Mouse (Mus musculus) MEL (cell line): Measurements from ENCODE around the gene Syn2. TPM values are rescaled to one million over a fixed set of nuclear protein-coding genes. Genes with fewer than 3 reads are reported as not detected.

ENCODE experiments used
- DNase-seq: peaks from one replicate; pipeline ENCODE4 v3.0.0; 2011; ENCODE audit warnings: low read depth, low spot score
- H3K27ac ChIP-seq: 2 replicates; pipeline ENCODE4 v1.5.1; 2012; ENCODE audit warnings: low read depth, mild to moderate bottlenecking, control low read depth, low read length, moderate library complexity; ENCODE audit not compliant: control insufficient read depth
- H3K27me3 ChIP-seq, 2 experiments: fragments of 150-350 bp in 1 of 2; sonication (generic) in 1 of 2; 2 replicates each; pipeline ENCODE4 v1.6.1; 2012; ENCODE audit warnings: low read length in 2 of 2, mild to moderate bottlenecking in 2 of 2, improper control_type of control experiment in 1 of 2, moderate library complexity in 1 of 2; ENCODE audit not compliant: insufficient read depth in 2 of 2, control insufficient read depth in 1 of 2
- H3K36me3 ChIP-seq, 2 experiments: 2 replicates each; pipeline ENCODE4 v1.6.1; 2012 to 2014; ENCODE audit warnings: low read length in 2 of 2, improper control_type of control experiment in 1 of 2, inconsistent platforms in 1 of 2, mild to moderate bottlenecking in 1 of 2; ENCODE audit not compliant: insufficient read depth in 2 of 2, control insufficient read depth in 1 of 2
- H3K4me1 ChIP-seq, 2 experiments: fragments of 150-350 bp in 1 of 2; sonication (generic) in 1 of 2; 2 replicates each; pipeline ENCODE4 v1.6.1; 2012; ENCODE audit warnings: low read length in 2 of 2, improper control_type of control experiment in 1 of 2, mild to moderate bottlenecking in 1 of 2; ENCODE audit not compliant: insufficient read depth in 2 of 2, control insufficient read depth in 1 of 2
- H3K4me3 ChIP-seq, 2 experiments: fragments of 150-350 bp in 1 of 2; sonication (generic) in 1 of 2; 2 replicates each; pipeline ENCODE4 v1.5.1; 2012; ENCODE audit warnings: low read depth in 2 of 2, low read length in 2 of 2, mild to moderate bottlenecking in 2 of 2, moderate library complexity in 2 of 2, control low read depth in 1 of 2, improper control_type of control experiment in 1 of 2; ENCODE audit not compliant: control insufficient read depth in 1 of 2, insufficient read depth in 1 of 2
- H3K79me2 ChIP-seq: 2 replicates; pipeline ENCODE4 v1.6.1; 2012; ENCODE audit warnings: mild to moderate bottlenecking, low read length, moderate library complexity; ENCODE audit not compliant: control insufficient read depth, poor library complexity, insufficient read depth
- H3K9ac ChIP-seq: 2 replicates; pipeline ENCODE4 v1.6.1; 2012; ENCODE audit warnings: low read depth, mild to moderate bottlenecking, control low read depth, low read length, moderate library complexity; ENCODE audit not compliant: control insufficient read depth, poor library complexity, severe bottlenecking
- H3K9me3 ChIP-seq: fragments of 150-350 bp; sonication (generic); replicated peaks from 2 replicates; pipeline ENCODE4 v1.6.1; 2012; ENCODE audit warnings: mild to moderate bottlenecking, low read length, improper control_type of control experiment, moderate library complexity; ENCODE audit not compliant: insufficient read depth
- BHLHE40 ChIP-seq: IDR thresholded peaks from 2 replicates; pipeline ENCODE4 v1.6.1; 2012; ENCODE audit warnings: low read depth, mild to moderate bottlenecking, inconsistent platforms, low read length, improper control_type of control experiment, borderline replicate concordance
- CTCF ChIP-seq, 3 experiments: IDR thresholded peaks in 2 of 3; conservative IDR thresholded peaks in 1 of 3; 2 replicates each; pipeline ENCODE4 v1.5.1; 2011 to 2012; ENCODE audit warnings: low read length in 3 of 3, low read depth in 2 of 3, mild to moderate bottlenecking in 2 of 3, improper control_type of control experiment in 1 of 3, inconsistent platforms in 1 of 3, mixed read lengths in 1 of 3, moderate library complexity in 1 of 3; ENCODE audit not compliant: control insufficient read depth in 1 of 3, insufficient read depth in 1 of 3, poor library complexity in 1 of 3, severe bottlenecking in 1 of 3
- E2F4 ChIP-seq: IDR thresholded peaks from 2 replicates; pipeline ENCODE4 v1.6.1; 2011; ENCODE audit warnings: low read depth, low read length, improper control_type of control experiment, borderline replicate concordance
- ELF1 ChIP-seq: IDR thresholded peaks from 2 replicates; pipeline ENCODE4 v1.6.1; 2014; ENCODE audit warnings: low read depth, mild to moderate bottlenecking, inconsistent platforms, low read length, improper control_type of control experiment, moderate library complexity
- EP300 ChIP-seq, 2 experiments: IDR thresholded peaks; 2 replicates each; pipeline ENCODE4 v1.6.1; 2011; ENCODE audit warnings: improper control_type of control experiment in 2 of 2, low read length in 2 of 2, low read depth in 1 of 2, mild to moderate bottlenecking in 1 of 2
- GABPA ChIP-seq: IDR thresholded peaks from 2 replicates; pipeline ENCODE4 v1.6.1; 2012; ENCODE audit warnings: low read depth, mild to moderate bottlenecking, inconsistent platforms, low read length, improper control_type of control experiment, moderate library complexity
- GATA1 ChIP-seq: IDR thresholded peaks from 2 replicates; pipeline ENCODE4 v1.6.1; 2011; ENCODE audit warnings: low read depth, low read length, improper control_type of control experiment
- HCFC1 ChIP-seq: IDR thresholded peaks from 2 replicates; pipeline ENCODE4 v1.6.1; 2012; ENCODE audit warnings: low read depth, mild to moderate bottlenecking, inconsistent platforms, low read length, improper control_type of control experiment, moderate library complexity
- JUND ChIP-seq: IDR thresholded peaks from 2 replicates; pipeline ENCODE4 v1.6.1; 2011; ENCODE audit warnings: low read depth, mild to moderate bottlenecking, improper control_type of control experiment, low read length
- KAT2A ChIP-seq: conservative IDR thresholded peaks from 2 replicates; pipeline ENCODE4 v1.6.1; 2012; ENCODE audit warnings: low read depth, low read length, improper control_type of control experiment, inconsistent platforms
- MAFK ChIP-seq: IDR thresholded peaks from 2 replicates; pipeline ENCODE4 v1.6.1; 2011; ENCODE audit warnings: low read depth, mild to moderate bottlenecking, low read length, improper control_type of control experiment, borderline replicate concordance
- MAX ChIP-seq: IDR thresholded peaks from 2 replicates; pipeline ENCODE4 v1.6.1; 2011; ENCODE audit warnings: low read length, improper control_type of control experiment
- MAZ ChIP-seq: IDR thresholded peaks from 2 replicates; pipeline ENCODE4 v1.6.1; 2012; ENCODE audit warnings: low read depth, mild to moderate bottlenecking, inconsistent platforms, low read length, improper control_type of control experiment
- MEF2A ChIP-seq: IDR thresholded peaks from 2 replicates; pipeline ENCODE4 v1.6.1; 2014; ENCODE audit warnings: low read depth, mild to moderate bottlenecking, inconsistent platforms, low read length, improper control_type of control experiment; ENCODE audit not compliant: poor library complexity, insufficient replicate concordance, severe bottlenecking; ENCODE audit errors: extremely low read depth
- MXI1 ChIP-seq: IDR thresholded peaks from 2 replicates; pipeline ENCODE4 v1.6.1; 2011; ENCODE audit warnings: mild to moderate bottlenecking, low read depth, low read length, improper control_type of control experiment
- MYB ChIP-seq: IDR thresholded peaks from 2 replicates; pipeline ENCODE4 v1.6.1; 2011; ENCODE audit warnings: mild to moderate bottlenecking, low read depth, low read length, improper control_type of control experiment
- MYC ChIP-seq: IDR thresholded peaks from 2 replicates; pipeline ENCODE4 v1.6.1; 2011; ENCODE audit warnings: low read depth, mild to moderate bottlenecking, low read length, improper control_type of control experiment, moderate library complexity
- NELFE ChIP-seq: IDR thresholded peaks from 2 replicates; pipeline ENCODE4 v1.6.1; 2011; ENCODE audit warnings: low read depth, low read length, improper control_type of control experiment
- NRF1 ChIP-seq: IDR thresholded peaks from 2 replicates; pipeline ENCODE4 v1.6.1; 2014; ENCODE audit warnings: low read depth, mild to moderate bottlenecking, inconsistent platforms, low read length, improper control_type of control experiment, moderate library complexity; ENCODE audit not compliant: poor library complexity, insufficient read depth, severe bottlenecking
- POLR2AphosphoS2 ChIP-seq: IDR thresholded peaks from 2 replicates; pipeline ENCODE4 v1.6.1; 2011; ENCODE audit warnings: low read length, improper control_type of control experiment
- POLR2AphosphoS5 ChIP-seq: IDR thresholded peaks from 2 replicates; pipeline ENCODE4 v1.6.1; 2012; ENCODE audit warnings: low read depth, borderline replicate concordance, mild to moderate bottlenecking, inconsistent platforms, low read length, moderate library complexity, mixed read lengths
- RAD21 ChIP-seq: IDR thresholded peaks from 2 replicates; pipeline ENCODE4 v1.6.1; 2011; ENCODE audit warnings: mild to moderate bottlenecking, low read depth, low read length, improper control_type of control experiment
- SMC3 ChIP-seq: IDR thresholded peaks from 2 replicates; pipeline ENCODE4 v1.6.1; 2011; ENCODE audit warnings: low read depth, low read length, improper control_type of control experiment
- TBP ChIP-seq: IDR thresholded peaks from 2 replicates; pipeline ENCODE4 v1.8.0; 2011; ENCODE audit warnings: low read depth, low read length, improper control_type of control experiment
- UBTF ChIP-seq: IDR thresholded peaks from 2 replicates; pipeline ENCODE4 v1.6.1; 2012; ENCODE audit warnings: low read depth, mild to moderate bottlenecking, inconsistent platforms, low read length, improper control_type of control experiment, moderate library complexity, borderline replicate concordance; ENCODE audit not compliant: insufficient read depth
- USF1 ChIP-seq: IDR thresholded peaks from 2 replicates; pipeline ENCODE4 v1.6.1; 2014; ENCODE audit warnings: low read depth, mild to moderate bottlenecking, inconsistent platforms, low read length, improper control_type of control experiment, moderate library complexity
- USF2 ChIP-seq, 2 experiments: IDR thresholded peaks; 2 replicates each; pipeline ENCODE4 v1.6.1; 2011 to 2012; ENCODE audit warnings: improper control_type of control experiment in 2 of 2, low read length in 2 of 2, borderline replicate concordance in 1 of 2, inconsistent platforms in 1 of 2, low read depth in 1 of 2, mild to moderate bottlenecking in 1 of 2; ENCODE audit not compliant: insufficient read depth in 1 of 2
- ZC3H11A ChIP-seq: IDR thresholded peaks from 2 replicates; pipeline ENCODE4 v1.6.1; 2012; ENCODE audit warnings: low read depth, mild to moderate bottlenecking, inconsistent platforms, low read length, improper control_type of control experiment
- ZKSCAN1 ChIP-seq: IDR thresholded peaks from 2 replicates; pipeline ENCODE4 v1.6.1; 2012; ENCODE audit warnings: low read depth, mild to moderate bottlenecking, inconsistent platforms, low read length, improper control_type of control experiment, moderate library complexity
- ZMIZ1 ChIP-seq: IDR thresholded peaks from 2 replicates; pipeline ENCODE4 v1.6.1; 2012; ENCODE audit warnings: low read depth, mild to moderate bottlenecking, inconsistent platforms, low read length, improper control_type of control experiment, moderate library complexity
- ZNF384 ChIP-seq: IDR thresholded peaks from 2 replicates; pipeline ENCODE4 v1.6.1; 2012; ENCODE audit warnings: low read depth, mild to moderate bottlenecking, inconsistent platforms, low read length, improper control_type of control experiment
- polyA plus RNA-seq, 2 experiments: library from polyadenylated mRNA; stranded (reverse) in 1 of 2; unstranded in 1 of 2; fragments of >175 nt in 1 of 2; fragments of >200 nt in 1 of 2; gene quantifications; 2 replicates each; pipeline versions ENCODE4 v1.2.1 to v1.2.4; 2012; ENCODE audit warnings: low replicate concordance in 2 of 2, low read depth in 1 of 2; ENCODE audit not compliant: insufficient read length in 2 of 2, insufficient read depth in 1 of 2, missing spikeins in 1 of 2
- total RNA-seq: library from RNA; depleted of rRNA; stranded (reverse); fragments of 300-350 nt; gene quantifications from 2 replicates; pipeline ENCODE4 v1.2.3, GENCODE M21; 2012

Syn2 gene
- total and polyA plus RNA-seq, 3 experiments = not detected

DNA sequence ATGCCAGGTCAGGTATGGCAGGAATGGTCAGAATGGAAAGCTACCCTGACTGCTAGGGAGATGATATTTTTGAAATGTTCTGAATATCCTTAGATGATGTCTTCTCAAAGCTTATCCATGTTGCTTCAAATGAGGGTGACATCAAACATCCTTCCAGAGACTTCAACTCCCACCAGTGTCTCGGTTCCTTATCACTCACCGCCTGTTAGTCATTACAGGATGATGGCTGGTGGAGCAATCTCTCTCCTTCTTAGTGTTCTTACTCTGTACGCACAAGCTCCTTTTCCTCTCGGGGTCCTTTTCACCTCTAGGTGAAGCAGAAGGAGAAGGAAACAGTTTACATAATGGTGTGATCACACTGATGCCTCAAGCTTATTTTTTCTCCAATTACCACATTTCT, 32.2 kb upstream of the Syn2 start:
- Histone ChIP-seq H3K4me3 (no peak overlapping the region), H3K36me3 (no peaks in the 10 kb centered on the region), H3K27me3 (no peaks in the 10 kb centered on the region; a peak in 1 of 4 replicates), H3K9me3 (no peaks in the 10 kb centered on the region), H3K27ac (no peak overlapping the region)
- DNase-seq = no peak
- TF ChIP-seq RAD21 (no peak), KAT2A (no peak), E2F4 (no peak), GABPA (no peak), ELF1 (no peak), POLR2AphosphoS2 (no peak), ZNF384 (no peak), JUND (no peak), CTCF (IDR thresholded peaks at IDR 0.05 in 2 of 3, conservative IDR thresholded peaks at IDR 0.05 in 1 of 3; ENCODE audit: control insufficient read depth in 1 of 3, insufficient read depth in 1 of 3, low read depth in 2 of 3, low read length in 3 of 3, poor library complexity in 1 of 3, severe bottlenecking in 1 of 3) (no peak), EP300 (IDR thresholded peaks at IDR 0.05; ENCODE audit: low read depth in 1 of 2, low read length in 2 of 2) (no peak), MYC (no peak), USF1 (no peak), GATA1 (no peak), SMC3 (no peak), USF2 (IDR thresholded peaks at IDR 0.05; ENCODE audit: borderline replicate concordance in 1 of 2, insufficient read depth in 1 of 2, low read depth in 1 of 2, low read length in 2 of 2) (no peak), NELFE (no peak), HCFC1 (no peak), TBP (no peak), UBTF (no peak), MAZ (no peak)
- TF ChIP-seq, all 39 proteins: peak for 0
- Histone ChIP-seq H3K4me1 (no peaks in the 10 kb centered on the region), H3K79me2 (no peaks in the 10 kb centered on the region), H3K9ac (no peak overlapping the region)

DNA sequence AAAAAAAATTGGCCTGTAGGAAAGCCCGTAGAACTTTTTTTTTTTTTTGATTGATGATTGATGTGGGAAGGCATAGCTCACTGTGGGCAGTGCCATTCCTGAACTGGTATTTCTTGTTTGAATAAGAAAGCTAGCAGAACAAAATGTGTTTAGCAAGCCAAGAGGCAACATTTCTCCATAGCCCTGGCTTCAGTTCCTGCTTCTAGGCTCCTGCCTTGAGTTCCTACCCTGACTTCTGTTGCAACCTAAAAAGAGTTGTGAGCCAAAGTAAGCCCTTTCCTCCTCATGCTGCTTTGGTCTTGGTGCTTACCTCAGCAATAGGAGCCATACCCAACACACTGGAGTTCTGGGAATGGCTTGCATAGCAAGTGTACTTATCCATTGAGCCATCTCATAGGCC, 23.3 kb upstream of the Syn2 start:
- no peak overlapping the region for H3K27ac ChIP-seq
- H3K36me3 ChIP-seq = no peaks in the 10 kb centered on the region
- H3K9ac ChIP-seq = no peak overlapping the region
- H3K4me3 ChIP-seq = no peak overlapping the region
- no peak for TF ChIP-seq TBP
- no peak for TF ChIP-seq MYC
- TF ChIP-seq CTCF (IDR thresholded peaks at IDR 0.05 in 2 of 3, conservative IDR thresholded peaks at IDR 0.05 in 1 of 3; ENCODE audit: control insufficient read depth in 1 of 3, insufficient read depth in 1 of 3, low read depth in 2 of 3, low read length in 3 of 3, poor library complexity in 1 of 3, severe bottlenecking in 1 of 3) = no peak
- no peak for TF ChIP-seq NRF1
- no peak for TF ChIP-seq MYB
- TF ChIP-seq ZC3H11A = no peak
- no peak for TF ChIP-seq USF1
- no peak for TF ChIP-seq MXI1
- TF ChIP-seq MEF2A = no peak
- TF ChIP-seq POLR2AphosphoS5 = no peak
- no peak for TF ChIP-seq ZMIZ1
- TF ChIP-seq HCFC1 = no peak
- no peak for TF ChIP-seq BHLHE40
- TF ChIP-seq ELF1 = no peak
- no peak for TF ChIP-seq ZKSCAN1
- TF ChIP-seq UBTF = no peak
- no peak for TF ChIP-seq MAX
- no peak for TF ChIP-seq EP300 (IDR thresholded peaks at IDR 0.05; ENCODE audit: low read depth in 1 of 2, low read length in 2 of 2)
- no peak for TF ChIP-seq MAFK
- no peak for DNase-seq
- H3K4me1 ChIP-seq = no peaks in the 10 kb centered on the region
- peaks cover 0 to 2% of the 10 kb centered on the region in 2 experiments; a peak in 1 of 4 replicates for H3K27me3 ChIP-seq
- no peaks in the 10 kb centered on the region for H3K9me3 ChIP-seq
- no peaks in the 10 kb centered on the region for H3K79me2 ChIP-seq
